In genomic region chr6:90736074-90736672, GRCm38 (mm10) we compare ENCODE assay signal across 8 mouse cellular contexts.
DNase-seq lines count a peak whose midpoint lies in the region; ATAC-seq and TF ChIP-seq lines count a peak whose summit lies in the region.

No protein-coding gene starts in this region.

- peak overlapping the region; percentile 68 for H3K4me3 ChIP-seq in kidney, adult 2 months (ENCODE audit: insufficient read depth, low read depth, low read length)
- peak overlapping the region; percentile 58 for H3K4me3 ChIP-seq in stomach, embryonic 14.5 days (ENCODE audit: low read depth, low read length)

- peaks cover 31% of the 10 kb centered on the region; the same call in 1 of the 2 replicates for H3K4me1 ChIP-seq in kidney, adult 2 months (ENCODE audit: control insufficient read depth, insufficient read depth, low read length)
- peaks cover 13% of the 10 kb centered on the region; the same call in 1 of the 2 replicates for H3K4me1 ChIP-seq in stomach, embryonic 14.5 days (ENCODE audit: control insufficient read depth, insufficient read depth, low read length)

- no peaks in the 10 kb centered on the region for H3K9me3 ChIP-seq in stomach, embryonic 14.5 days (ENCODE audit: control insufficient read depth, low read depth, low read length)

- peak overlapping the region; percentile 29 for H3K9ac ChIP-seq in stomach, embryonic 14.5 days (replicated peaks; ENCODE audit: low read depth, low read length)

- peak overlapping the region; percentile 83 for H3K27ac ChIP-seq in kidney, adult 2 months (ENCODE audit: insufficient read depth, low read depth, low read length)
- H3K27ac ChIP-seq in stomach, embryonic 14.5 days (ENCODE audit: low read length) = no peak overlapping the region

- H3K27me3 ChIP-seq in kidney, adult 2 months (replicated peaks; ENCODE audit: control insufficient read depth, insufficient read depth, low read length) = no peaks in the 10 kb centered on the region
- no peaks in the 10 kb centered on the region for H3K27me3 ChIP-seq in stomach, embryonic 14.5 days (ENCODE audit: control insufficient read depth, insufficient read depth, low read length)

- WGBS in kidney, adult 2 months = 1% methylated on average over 68 of the region's 69 CpGs
- WGBS in stomach, embryonic 14.5 days = under 1% methylated on average over 67 of the region's 69 CpGs

- TF ChIP-seq POLR2A in kidney, adult 2 months (IDR thresholded peaks at IDR 0.05; ENCODE audit: low read depth, low read length) = peak; percentile 30

- peak overlapping the region; percentile 88 for H3K4me2 ChIP-seq in stomach, embryonic 14.5 days (replicated peaks; ENCODE audit: low read depth, low read length)

- H3K36me3 ChIP-seq in kidney, adult 2 months (ENCODE audit: control insufficient read depth, insufficient read depth, low read length) = no peaks in the 10 kb centered on the region
- no peaks in the 10 kb centered on the region for H3K36me3 ChIP-seq in stomach, embryonic 14.5 days (ENCODE audit: control insufficient read depth, insufficient read depth, low read length)

- peak; percentile 20; the same call in 1 of the 2 replicates for ATAC-seq in stomach, embryonic 14.5 days (ENCODE audit: insufficient number of reproducible peaks, insufficient read depth, low FRiP score, low read depth)

- DNase-seq in ovary, postnatal 10 days (ENCODE audit: low spot score) = peak; percentile 44
- no peak for DNase-seq in ovary, adult 18-20 months (ENCODE audit: low spot score)
- DNase-seq in cerebellum, adult 18-20 months = peak; percentile 51 to 73
- DNase-seq in forelimb bud, embryonic 11.5 days (ENCODE audit: low read depth, low spot score) = peak; percentile 49
- peak; percentile 87 for DNase-seq in kidney, adult 2 months
- DNase-seq in lung, postnatal 10 days = peak; percentile 58
- no peak for DNase-seq in spleen, adult 12 weeks (ENCODE audit: low spot score)

- no peak for TF ChIP-seq CTCF in kidney, adult 2 months (conservative IDR thresholded peaks at IDR 0.05; ENCODE audit: insufficient read depth, insufficient read length, low read depth, low read length)

Comparison
In these comparisons a context has a peak if more than half of its experiments do, and no peak if none do; other contexts are left out.
1. DNase-seq: peak in ovary, postnatal 10 days (single experiment), cerebellum, adult 18-20 months (2 of 2), forelimb bud, embryonic 11.5 days (single experiment), kidney, adult 2 months (single experiment) and lung, postnatal 10 days (single experiment); none in ovary, adult 18-20 months (single experiment) and spleen, adult 12 weeks (single experiment).